Mouse (Mus musculus) left cerebral cortex, adult 18-20 months (tissue): ENCODE data around the gene Olfr986. TPM values are rescaled to one million over a fixed set of nuclear protein-coding genes. Genes with fewer than 3 reads are reported as not detected.

Source experiments
- DNase-seq, 2 experiments: peaks; one replicate each; pipeline ENCODE4 v3.0.0; 2021 to 2022; ENCODE audit warnings: low spot score in 2 of 2, mixed read lengths in 1 of 2
- total RNA-seq, 2 experiments: library from RNA; stranded (reverse); gene quantifications; 2 replicates each; pipeline ENCODE4 v1.2.3; 2021

The Olfr986 gene
- total RNA-seq, 2 experiments from 2014 or later, result not detected

DNA sequence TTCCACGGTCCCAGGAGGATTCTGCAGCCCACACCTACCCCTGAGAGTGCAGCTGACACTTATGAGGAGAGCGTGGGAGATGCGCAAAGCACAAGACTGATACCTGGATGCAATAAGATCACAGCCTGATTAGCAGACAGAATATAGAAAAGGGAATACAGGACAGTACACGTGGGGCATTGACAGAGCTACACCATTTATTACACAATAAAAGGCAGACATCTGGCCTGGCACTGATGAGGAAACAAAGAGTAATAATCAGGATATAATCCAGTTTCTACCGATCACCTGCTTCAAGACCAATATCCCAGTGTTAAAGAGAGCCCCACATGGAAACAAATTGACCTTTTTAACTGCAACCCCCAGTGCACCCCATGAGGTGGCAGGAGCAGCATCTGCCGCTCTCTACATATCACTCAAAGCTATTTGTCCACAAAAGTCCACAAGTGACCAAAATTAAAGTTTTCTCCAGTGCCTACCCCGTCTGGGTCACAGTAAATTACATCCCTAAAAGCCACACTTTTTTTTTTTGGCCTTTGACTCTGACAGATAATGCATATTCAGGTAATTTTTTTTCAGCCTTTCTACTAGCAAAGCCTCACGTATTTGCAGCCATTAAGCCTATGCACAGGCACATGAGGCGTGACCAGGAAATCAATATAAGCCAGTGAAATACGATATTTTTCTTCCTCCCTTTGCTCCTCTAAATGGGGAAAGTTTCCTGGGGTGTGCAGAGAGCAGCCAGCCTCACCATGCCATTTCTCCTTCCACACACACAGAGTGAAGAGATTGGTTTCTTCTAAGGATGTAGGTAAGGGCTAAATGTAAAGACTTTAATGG, 53.7 kb downstream of the Olfr986 start:
- DNase-seq, result no peak

DNA sequence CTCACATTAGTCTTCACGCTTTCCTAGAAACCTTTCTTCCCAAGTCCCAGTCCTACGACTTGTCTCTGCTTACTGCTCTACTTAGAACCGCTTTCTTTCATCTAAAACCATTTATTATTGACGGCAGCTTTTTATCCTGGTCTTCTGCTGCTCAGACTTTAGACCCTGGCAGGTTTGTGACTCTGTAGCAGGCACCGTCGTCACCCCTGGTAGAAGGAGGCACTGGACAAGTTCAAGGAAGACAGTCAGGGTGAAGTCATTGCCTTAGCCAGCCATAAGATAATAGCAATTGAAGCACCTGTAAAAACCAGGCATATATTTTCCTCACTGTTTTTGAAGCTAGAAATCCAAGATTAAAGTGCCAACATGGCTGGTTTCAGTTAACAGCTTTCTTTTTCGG, 54.5 kb downstream of the Olfr986 start:
- DNase-seq, result no peak

Other genes with a start within 250 kb of the Olfr986 start
- gene Olfr974, start 243.4 kb upstream of the Olfr986 start, total RNA-seq, result not detected
- not detected for gene Olfr975, start 228.9 kb upstream of the Olfr986 start, total RNA-seq
- gene Olfr976, start 219.8 kb upstream of the Olfr986 start, total RNA-seq, result not detected
- gene Olfr978, start 188.8 kb upstream of the Olfr986 start, total RNA-seq, result not detected
- gene Olfr979, start 177.5 kb upstream of the Olfr986 start, total RNA-seq, result not detected
- gene Olfr980, start 171.3 kb upstream of the Olfr986 start, total RNA-seq, result not detected
- not detected for gene Olfr981, start 159.5 kb upstream of the Olfr986 start, total RNA-seq
- not detected for gene Olfr982, start 107.1 kb upstream of the Olfr986 start, total RNA-seq
- not detected for gene Olfr983, start 87.3 kb upstream of the Olfr986 start, total RNA-seq
- gene Olfr984, start 66.7 kb upstream of the Olfr986 start, total RNA-seq, result not detected
- not detected for gene Olfr985, start 50.7 kb upstream of the Olfr986 start, total RNA-seq
- gene Tmem225, start 32.8 kb upstream of the Olfr986 start, total RNA-seq, result not detected
- 1 to 10 TPM; 3.4 to 3.6 TPM for gene Zfp202, start 11.4 kb downstream of the Olfr986 start, total RNA-seq
- gene Scn3b, start 88.3 kb downstream of the Olfr986 start, total RNA-seq, result 100 to 1,000 TPM; 115 to 118 TPM